Mouse (Mus musculus) splenic B cell, adult 2 months (primary cell): Measurements from ENCODE around the gene Syf2.

Experiments
- DNase-seq: peaks from one replicate; pipeline ENCODE4 v3.0.0-alpha.2; 2011; ENCODE audit warnings: low read depth, low spot score
- H3K27me3 ChIP-seq: 2 replicates; pipeline ENCODE4 v1.6.1; 2012; ENCODE audit warnings: mild to moderate bottlenecking, low read length, moderate library complexity, mixed read lengths; ENCODE audit not compliant: control insufficient read depth, poor library complexity, insufficient read depth, severe bottlenecking
- H3K36me3 ChIP-seq: 2 replicates; pipeline ENCODE4 v1.6.1; 2012; ENCODE audit warnings: mild to moderate bottlenecking, low read length, moderate library complexity, mixed read lengths; ENCODE audit not compliant: control insufficient read depth, poor library complexity, insufficient read depth, severe bottlenecking

Syf2 gene

GRCm38 (mm10) chr4:134975929-134976308, 45.2 kb downstream of the Syf2 start:
- Histone ChIP-seq H3K36me3 (no peaks in the 10 kb centered on the region), H3K27me3 (no peaks in the 10 kb centered on the region)
- no peak for DNase-seq

- Histone ChIP-seq H3K27me3 (no peaks in the 10 kb centered on the region), H3K36me3 (no peaks in the 10 kb centered on the region)
- DNase-seq = no peak
Observed at GRCm38 (mm10) chr4:134978930-134979329, 48.2 kb downstream of the Syf2 start.

- Histone ChIP-seq H3K27me3 (no peaks in the 10 kb centered on the region), H3K36me3 (no peaks in the 10 kb centered on the region)
- no peak for DNase-seq
Observed at GRCm38 (mm10) chr4:134981959-134982431, 51.3 kb downstream of the Syf2 start.

GRCm38 (mm10) chr4:134983136-134983535, 52.4 kb downstream of the Syf2 start:
- Histone ChIP-seq H3K27me3 (no peaks in the 10 kb centered on the region), H3K36me3 (no peaks in the 10 kb centered on the region)
- DNase-seq = no peak

- no peaks in the 10 kb centered on the region for H3K27me3 ChIP-seq
- no peaks in the 10 kb centered on the region for H3K36me3 ChIP-seq
- peak; percentile 47 for DNase-seq
Observed at GRCm38 (mm10) chr4:134984555-134984954, 53.9 kb downstream of the Syf2 start.

GRCm38 (mm10) chr4:134985626-134986335, 55.1 kb downstream of the Syf2 start:
- Histone ChIP-seq H3K36me3 (no peaks in the 10 kb centered on the region), H3K27me3 (no peaks in the 10 kb centered on the region)
- DNase-seq = no peak

- no peak for DNase-seq
- no peaks in the 10 kb centered on the region for H3K27me3 ChIP-seq
- no peaks in the 10 kb centered on the region for H3K36me3 ChIP-seq
Observed at GRCm38 (mm10) chr4:134986336-134986635, 55.6 kb downstream of the Syf2 start.

- Histone ChIP-seq H3K36me3 (no peaks in the 10 kb centered on the region), H3K27me3 (no peaks in the 10 kb centered on the region)
- DNase-seq = no peak
Observed at GRCm38 (mm10) chr4:134986963-134987362, 56.3 kb downstream of the Syf2 start.
